Mouse (Mus musculus) kidney, postnatal 14 days (tissue): ENCODE results near the gene Lamb2.

Source experiments
- DNase-seq: peaks from one replicate; pipeline ENCODE4 v3.0.0; 2022; ENCODE audit warnings: mixed read lengths

Lamb2 gene

DNA sequence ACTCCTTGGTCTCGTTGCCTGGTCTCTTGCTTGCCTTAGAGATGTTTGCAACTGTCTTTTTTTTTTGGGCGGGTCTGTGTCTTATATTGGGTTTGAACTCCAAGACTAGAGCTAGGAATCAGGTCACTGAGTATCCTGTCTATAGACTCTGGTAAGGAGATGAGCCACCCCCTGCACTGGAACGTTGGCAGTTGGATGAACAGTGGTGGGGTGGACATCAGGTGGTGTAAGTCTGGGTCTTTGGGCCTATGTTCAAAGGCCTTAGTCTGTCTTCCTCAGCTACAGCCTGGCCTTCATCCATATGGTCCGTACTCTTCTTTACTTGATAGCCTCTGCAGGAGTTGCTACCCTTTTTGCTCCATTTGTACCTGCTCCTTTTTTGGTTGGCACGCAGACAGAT, 17.9 kb upstream of the Lamb2 start:
- DNase-seq = no peak

DNA sequence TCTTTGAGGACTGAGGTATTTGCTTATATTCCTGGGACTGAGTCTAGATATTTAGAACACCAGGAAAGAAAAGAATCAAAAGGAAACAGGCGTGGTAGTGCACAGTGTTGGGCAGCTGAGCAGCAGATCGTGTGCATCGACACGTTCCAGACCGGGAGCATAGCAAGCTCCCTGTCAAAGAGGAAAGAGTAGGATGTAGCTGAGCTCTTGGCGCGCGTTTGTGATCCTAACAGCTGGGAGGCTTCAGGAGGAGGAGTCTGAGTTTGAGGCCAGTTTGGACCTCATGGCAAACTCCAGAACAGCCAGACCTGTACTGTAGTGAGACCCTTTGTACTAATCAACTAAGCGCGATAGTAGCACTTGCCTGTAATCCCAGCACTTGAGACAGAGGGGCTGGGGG, 17.3 kb upstream of the Lamb2 start:
- DNase-seq = peak; percentile 46

DNA sequence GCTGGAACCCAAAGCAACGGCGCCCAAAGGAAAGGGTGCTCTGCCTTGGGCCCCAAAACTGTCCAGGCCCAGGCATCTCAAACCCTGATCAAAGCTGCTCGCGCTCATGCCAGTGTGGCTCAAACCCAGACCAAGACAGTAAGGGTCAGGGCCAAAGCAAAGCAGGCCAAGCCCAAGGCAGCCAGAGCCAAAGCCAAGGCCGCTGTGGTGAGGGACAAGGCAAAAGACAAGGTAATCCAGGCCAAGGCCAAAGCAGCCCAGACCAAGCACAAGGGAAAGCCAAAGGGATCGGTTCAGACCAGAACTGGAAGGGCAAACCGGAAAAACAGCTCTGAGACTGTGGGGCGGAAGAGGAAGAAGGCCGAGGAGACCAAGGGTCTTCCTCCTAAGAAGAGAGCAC, 15.8 kb upstream of the Lamb2 start:
- no peak for DNase-seq

DNA sequence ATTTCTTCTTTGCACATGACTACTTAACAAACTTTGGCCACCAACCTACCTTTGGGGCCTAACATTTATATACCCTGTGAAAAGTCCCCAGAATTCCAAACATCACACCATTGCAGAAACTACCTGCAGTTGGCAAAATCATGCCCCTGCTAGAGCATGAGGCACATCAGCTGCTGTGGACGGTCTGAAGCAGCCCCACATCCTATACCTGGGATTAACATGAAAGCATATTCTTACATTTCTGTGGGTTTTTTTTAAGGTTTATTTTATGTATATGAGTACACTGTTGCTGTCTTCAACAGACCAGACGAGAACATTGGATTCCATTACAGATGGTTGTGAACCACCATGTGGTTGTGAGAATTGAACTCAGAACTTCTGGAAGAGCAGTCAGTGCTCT, 13.3 kb upstream of the Lamb2 start:
- DNase-seq = no peak

DNA sequence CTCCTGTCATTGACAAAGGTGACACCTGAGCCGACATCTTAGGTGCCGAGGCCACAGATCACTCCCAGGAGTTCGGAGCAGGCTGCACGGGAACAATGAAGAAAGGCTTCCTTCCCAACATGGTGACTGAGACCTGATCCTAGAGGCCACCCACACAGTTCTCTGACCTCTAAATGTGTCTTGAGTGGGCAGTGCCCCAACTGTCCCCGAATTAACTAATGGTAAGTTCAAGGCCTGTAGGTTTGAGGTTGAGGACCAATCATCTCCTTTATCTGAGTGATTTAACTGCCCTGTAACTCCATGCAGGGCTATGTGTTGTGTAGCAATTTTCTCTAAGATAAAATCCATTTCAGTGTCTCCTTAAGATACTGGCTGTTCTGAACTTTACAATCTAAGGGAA, 10.1 kb upstream of the Lamb2 start:
- no peak for DNase-seq

DNA sequence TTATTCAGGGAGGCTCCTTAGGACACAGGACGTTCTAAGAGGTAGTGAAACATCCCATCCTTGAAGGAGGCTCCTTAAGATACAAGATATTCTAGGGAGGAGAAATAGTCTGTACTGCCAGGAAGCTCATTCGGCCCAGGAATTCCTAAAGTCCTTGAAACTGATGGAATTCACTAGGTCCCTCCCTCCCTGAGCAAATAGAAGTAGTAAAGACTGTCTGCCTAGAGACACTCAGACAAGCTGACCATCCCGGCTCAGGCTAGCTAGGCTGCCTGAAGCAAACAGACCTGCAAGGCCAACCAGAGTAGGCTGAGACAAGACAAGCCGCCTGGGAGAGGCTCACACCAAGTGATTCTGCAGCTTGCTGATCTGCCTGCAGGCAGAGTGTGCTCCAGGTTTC, 9.7 kb upstream of the Lamb2 start:
- DNase-seq = no peak

DNA sequence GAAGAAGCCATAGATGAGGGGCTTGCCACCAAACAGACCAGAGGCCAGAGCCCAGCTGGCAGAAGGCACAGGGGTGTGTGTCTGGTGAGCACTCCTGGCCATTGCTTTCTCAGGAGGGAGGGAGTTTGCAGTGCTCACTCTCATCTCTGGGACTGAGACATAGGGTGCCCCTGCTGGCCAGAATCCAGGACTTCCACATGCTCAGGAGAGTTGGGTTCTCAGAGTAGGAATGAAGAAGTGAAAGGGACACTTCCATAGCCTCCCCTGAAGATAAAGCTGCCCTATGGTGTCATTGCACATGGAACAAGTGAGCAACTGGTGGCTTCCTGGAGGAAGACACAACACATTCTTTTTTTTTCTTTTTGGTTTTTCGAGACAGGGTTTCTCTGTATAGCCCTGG, 5.0 kb upstream of the Lamb2 start:
- DNase-seq = no peak

DNA sequence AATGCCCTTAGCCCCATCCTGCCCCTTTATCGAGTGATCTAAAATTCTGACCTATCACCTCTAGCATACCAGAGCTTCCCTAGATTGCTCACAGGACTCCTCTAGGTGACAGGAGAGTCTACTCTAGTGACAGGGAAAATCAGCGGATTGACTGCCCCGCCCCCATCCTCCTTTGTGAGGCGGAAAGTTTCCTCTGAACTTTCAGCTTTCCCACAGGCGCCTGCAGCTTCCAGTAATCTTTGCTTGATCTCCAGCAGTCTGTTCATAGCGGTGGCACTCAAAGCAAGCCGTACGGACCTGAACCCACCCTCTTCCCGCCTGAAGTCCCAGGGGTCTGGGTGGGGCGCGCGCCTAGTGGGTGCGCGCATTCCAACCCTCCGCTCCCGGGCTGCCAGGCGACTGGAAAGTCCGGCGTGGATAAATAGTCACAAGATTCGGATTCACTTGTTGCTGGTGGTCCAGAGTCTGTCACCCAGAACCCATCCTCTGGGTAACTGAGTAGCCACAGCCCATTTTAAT, 839 bp upstream of the Lamb2 start:
- DNase-seq = peak; percentile 91

DNA sequence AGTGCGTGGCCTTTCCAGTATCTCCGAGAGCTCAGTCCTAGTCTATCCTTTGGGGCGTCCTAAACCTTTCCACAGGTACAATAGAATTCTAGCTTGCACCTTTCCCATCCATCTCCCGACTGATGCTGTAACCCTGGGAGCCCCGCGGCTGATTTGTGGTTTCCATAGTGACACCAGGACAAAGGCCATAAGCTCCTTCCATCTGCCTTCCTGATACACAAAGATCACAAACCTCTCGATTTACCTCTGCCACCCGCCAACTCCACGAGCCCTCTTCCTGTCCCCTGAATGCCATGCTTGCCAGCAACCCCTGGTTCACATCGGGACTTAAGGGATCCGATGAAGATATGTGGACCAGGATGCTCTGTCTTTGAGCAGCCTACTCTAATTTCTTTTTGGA, 295 bp upstream of the Lamb2 start:
- no peak for DNase-seq

DNA sequence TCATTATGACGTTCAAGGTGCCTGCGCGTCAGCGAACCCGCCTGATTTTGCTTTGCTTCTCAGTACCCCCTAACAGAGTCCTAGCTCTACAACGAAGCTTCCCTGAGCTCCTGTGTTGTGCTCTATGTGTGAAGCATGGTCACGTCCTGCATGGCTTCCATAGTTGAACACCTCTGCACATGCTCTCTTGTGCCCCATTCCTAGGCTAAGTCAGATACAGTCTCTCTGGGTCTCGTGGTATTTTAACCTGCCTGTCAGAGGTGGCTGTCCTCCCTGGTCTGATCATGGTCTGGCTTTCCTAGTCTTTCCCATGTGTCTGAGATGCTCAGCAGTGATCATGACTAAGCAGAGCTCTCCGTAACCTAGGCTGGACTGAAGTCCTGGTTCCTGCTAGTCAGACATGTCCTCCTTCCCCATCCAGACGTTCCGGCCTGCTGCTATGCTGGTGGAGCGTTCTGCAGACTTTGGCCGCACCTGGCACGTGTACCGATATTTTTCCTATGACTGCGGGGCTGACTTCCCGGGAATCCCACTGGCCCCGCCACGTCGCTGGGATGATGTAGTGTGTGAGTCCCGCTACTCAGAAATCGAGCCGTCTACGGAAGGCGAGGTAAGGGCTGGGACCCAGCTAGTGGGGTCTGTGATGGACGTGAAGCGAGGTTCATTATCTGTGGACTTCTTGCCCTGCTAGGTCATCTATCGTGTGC, 1.4 kb downstream of the Lamb2 start:
- no peak for DNase-seq

DNA sequence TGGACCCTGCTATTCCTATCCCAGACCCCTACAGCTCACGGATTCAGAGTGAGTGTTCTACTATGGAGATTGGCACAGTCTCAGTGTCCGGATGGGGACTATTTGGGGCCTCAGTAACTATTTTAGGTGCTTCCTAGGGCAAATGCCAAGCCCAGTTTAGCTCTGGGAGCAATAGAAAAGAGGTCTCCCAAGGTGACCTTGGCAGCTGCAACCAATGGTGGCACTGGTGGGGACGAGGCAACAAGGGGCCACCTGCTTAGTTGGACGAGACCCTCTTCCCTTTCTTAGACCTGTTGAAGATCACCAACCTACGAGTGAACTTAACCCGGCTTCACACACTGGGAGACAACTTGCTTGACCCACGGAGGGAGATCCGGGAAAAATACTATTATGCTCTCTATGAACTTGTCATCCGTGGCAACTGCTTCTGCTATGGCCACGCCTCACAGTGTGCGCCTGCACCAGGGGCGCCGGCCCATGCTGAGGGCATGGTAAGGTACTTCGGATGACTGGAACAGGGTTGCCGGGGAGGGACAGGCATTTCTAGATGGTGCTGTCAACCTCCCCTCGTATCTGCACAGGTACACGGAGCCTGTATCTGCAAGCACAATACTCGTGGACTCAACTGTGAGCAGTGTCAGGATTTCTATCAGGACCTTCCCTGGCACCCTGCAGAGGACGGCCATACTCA, 2.1 kb downstream of the Lamb2 start:
- peak; percentile 1 for DNase-seq

DNA sequence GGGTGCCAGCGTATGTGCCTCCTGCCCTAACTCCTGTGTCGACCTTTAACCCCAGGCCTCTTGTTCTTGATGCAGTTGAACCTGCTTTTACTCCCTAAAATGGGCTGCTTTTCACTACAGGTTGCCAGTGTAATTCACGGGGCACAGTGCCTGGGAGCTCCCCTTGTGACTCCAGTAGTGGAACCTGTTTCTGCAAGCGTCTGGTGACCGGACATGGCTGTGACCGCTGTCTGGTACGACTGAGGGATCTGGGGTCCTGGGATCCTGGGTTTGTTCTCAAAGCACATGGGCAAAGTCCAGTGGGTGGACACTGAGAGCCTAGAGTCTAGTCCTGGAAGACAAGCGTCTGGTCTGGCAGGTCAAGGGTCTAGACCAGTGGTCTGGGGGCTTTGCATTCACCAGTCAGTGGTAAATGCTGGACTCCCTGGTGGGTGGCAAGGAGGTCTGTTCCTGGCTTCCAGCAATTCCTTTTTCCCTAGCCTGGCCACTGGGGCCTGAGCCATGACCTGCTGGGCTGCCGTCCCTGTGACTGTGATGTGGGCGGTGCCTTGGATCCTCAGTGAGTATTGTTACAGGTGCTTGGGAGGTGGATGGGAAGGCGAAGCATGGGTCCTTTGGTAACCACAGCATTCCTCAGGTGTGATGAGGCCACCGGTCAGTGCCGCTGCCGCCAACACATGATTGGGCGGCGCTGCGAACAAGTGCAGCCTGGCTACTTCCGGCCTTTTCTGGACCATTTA, 3.7 kb downstream of the Lamb2 start:
- DNase-seq = no peak

DNA sequence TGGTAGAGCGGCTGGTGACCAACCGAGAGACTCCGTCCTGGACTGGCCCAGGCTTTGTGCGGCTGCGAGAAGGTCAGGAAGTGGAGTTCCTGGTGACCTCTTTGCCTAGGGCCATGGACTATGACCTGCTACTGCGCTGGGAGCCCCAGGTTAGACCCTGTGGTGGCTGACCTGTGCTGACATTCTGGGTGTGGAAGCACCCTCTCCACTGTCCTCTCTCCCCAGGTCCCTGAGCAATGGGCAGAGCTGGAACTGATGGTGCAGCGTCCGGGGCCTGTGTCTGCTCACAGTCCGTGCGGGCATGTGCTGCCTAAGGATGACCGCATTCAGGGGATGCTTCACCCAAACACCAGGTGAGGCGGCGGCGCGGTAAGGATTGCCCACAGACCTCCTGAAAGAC, 4.5 kb downstream of the Lamb2 start:
- DNase-seq = no peak

DNA sequence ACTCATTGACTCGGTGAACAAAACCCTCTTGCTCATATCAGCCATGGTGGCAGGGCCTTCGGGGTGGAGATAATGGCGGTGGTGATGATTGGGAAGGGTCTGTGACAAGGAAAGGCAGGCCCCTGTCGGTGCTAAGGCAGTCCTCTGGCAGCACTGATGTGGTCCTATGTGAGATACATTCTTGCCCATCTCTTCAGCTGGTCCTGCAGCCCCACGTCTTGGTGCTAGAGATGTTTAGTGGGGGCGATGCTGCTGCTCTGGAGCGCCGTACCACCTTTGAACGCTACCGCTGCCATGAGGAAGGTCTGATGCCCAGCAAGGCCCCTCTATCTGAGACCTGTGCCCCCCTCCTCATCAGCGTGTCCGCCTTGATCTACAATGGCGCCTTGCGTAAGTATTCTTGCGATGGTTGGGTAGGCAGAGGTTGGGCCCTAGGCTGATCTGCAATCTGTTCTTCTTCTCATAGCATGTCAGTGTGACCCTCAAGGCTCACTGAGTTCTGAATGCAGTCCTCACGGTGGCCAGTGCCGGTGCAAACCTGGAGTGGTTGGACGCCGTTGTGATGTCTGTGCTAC, 5.9 kb downstream of the Lamb2 start:
- no peak for DNase-seq

DNA sequence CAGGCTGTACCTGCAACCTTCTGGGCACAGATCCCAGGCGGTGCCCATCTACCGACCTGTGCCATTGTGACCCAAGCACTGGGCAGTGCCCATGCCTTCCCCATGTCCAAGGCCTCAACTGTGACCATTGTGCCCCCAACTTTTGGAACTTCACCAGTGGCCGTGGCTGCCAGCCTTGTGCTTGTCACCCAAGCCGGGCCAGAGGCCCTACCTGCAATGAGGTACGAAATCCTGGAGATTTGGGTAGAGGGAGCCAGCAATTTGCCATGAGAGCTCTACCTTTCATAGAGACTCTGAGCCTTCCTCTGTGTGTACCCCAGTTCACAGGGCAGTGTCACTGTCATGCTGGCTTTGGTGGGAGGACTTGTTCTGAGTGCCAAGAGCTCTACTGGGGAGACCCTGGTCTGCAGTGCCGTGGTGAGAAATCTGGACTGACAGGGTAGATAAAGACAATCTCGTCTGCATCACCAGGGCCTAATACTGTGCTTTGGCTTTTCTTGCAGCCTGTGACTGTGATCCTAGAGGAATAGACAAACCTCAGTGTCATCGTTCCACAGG, 7.5 kb downstream of the Lamb2 start:
- DNase-seq = no peak

DNA sequence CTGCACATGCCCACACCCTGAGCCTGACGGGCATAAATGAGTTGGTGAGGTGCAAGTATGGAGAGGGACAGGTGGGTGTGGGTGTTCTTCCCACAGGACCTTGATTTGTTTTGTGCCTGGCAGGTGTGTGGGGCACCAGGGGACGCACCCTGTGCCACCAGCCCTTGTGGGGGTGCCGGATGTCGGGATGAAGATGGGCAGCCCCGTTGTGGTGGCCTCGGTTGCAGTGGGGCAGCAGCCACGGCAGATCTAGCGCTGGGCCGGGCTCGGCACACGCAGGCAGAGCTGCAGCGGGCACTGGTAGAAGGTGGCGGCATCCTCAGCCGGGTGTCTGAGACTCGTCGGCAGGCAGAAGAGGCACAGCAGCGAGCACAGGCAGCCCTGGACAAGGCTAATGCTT, 8.9 kb downstream of the Lamb2 start:
- DNase-seq = no peak

DNA sequence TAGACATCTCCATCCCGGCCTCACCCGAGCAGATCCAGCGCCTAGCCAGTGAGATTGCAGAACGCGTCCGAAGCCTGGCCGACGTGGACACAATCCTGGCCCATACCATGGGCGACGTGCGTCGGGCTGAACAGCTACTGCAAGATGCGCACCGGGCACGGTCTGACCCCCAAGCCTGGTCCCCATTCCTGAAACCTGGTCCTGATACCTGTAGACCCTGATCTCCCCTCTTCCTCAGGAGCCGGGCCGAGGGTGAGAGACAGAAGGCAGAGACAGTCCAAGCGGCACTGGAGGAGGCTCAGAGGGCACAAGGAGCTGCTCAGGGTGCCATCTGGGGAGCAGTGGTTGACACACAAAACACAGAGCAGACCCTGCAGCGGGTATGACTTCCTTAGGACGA, 9.7 kb downstream of the Lamb2 start:
- DNase-seq = no peak

DNA sequence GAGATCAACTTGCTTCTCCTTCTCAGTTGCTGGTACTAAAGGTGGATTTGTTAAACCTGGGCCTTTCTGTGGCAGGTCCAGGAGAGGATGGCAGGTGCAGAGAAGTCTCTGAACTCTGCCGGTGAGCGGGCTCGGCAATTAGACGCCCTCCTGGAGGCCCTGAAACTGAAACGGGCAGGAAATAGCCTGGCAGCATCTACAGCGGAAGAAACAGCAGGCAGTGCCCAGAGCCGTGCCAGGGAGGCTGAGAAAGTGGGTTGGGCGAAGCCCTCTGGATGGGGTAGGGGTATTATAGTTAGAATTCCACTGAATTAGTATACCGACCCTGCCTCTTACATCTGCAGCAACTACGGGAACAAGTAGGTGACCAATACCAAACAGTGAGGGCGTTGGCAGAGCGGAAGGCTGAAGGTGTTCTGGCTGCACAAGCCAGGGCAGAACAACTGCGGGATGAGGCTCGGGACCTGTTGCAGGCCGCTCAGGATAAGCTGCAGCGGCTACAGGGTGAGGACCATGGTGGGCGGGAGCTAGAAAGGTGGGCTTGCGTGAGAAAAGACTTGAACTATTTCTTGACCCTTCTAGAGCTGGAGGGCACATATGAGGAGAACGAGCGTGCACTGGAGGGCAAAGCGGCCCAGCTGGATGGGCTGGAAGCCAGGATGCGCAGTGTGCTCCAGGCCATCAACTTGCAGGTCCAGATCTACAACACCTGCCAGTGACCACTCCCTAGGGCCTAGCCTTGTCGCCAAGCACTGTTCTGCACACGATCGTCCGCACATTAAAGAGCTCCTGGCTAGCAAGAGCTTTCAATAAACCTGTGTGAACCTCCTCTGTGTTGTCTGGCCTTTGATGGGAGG, 10.4 kb downstream of the Lamb2 start:
- DNase-seq = no peak

DNA sequence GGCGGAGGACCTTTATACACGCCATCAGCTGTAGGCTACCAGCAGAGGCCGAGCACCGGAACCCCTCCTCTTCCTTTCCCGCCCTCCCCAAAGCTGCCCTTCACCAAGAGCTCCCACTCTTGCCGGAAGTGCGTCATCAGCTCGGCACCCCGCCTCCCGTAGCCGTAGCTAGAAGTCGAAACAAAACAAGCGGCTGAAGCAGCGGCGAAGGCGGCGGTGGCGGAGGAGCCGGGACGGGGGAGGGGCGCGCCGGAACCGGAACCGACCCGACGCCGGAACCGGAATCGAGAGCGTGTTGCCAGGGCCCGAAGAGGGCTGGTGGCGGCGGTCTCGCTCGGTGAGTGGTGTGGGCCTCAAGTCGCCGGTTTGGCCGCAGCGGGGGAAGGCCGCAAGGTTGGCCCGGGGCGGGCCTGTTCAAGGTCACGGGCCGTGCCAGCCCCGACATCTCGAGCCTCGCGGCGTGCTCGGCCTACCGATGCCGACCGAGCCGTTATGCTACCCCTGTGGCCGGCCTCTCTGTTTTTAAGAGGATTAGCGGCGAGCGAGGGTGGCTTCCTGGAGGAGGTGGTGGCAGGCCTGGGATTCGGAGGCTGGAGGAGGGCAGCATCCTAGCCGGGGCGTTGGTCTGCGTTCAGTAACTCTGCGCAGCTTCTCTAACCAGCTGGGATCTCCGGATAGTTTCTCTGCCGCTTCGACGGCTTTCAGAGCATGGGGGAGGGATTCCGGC, 11.2 kb downstream of the Lamb2 start, which contains the start of gene Usp19:
Gene Usp19, plus strand, starts transcription at position 44 of the 727 bp plus-strand sequence.
- DNase-seq = peak; percentile 98

DNA sequence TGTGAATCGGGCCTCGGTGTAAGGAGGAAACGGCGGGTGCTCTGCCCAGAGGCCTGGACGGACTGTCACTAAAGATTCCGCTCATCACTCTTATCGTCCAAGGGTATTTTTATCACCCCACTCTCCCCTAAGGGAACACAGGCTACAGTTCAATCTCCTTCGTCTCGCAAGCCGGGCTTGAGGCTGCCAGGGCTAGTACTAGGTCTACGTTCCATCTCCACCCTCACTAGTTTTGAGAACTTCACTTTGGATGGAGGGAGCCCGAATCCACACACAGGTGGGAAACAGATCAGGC, 11.7 kb downstream of the Lamb2 start:
- DNase-seq = no peak

DNA sequence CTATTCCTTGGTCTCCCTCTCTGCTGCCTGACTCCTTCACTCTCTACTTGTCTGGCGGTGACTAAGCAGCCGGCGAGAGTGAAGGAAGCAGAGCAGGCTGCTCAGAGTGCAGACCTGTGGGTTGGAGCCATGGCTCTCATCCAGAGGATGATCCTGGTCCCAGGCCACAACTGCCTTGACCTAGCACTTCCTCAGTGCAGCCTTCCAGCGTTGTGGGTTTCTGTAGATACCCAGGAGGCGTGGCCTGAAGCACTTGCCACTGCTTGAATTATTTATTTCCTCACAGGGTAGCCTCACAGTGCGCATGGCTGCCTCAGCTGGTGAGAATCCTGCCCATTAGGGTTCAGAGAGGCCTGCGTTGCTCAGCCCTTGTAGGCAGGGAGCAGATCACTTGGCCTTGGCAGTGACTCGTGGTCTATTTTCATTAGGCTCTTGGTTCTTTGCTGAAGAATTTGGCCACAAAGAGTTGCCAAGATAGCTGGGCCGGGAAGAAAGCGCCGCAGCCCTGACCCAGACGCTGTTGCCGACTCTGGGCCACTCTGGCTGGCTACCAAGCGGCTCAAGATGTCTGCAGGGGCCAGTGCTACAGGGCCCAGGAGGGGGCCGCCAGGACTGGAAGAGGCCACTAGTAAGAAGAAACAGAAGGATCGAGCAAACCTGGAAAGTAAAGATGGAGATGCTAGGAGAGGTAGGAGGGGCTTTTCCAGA, 12.7 kb downstream of the Lamb2 start:
- peak; percentile 61 for DNase-seq
